Mouse (Mus musculus): ENCODE measurements around the gene Gm28048.

Gene Gm28048

DNA sequence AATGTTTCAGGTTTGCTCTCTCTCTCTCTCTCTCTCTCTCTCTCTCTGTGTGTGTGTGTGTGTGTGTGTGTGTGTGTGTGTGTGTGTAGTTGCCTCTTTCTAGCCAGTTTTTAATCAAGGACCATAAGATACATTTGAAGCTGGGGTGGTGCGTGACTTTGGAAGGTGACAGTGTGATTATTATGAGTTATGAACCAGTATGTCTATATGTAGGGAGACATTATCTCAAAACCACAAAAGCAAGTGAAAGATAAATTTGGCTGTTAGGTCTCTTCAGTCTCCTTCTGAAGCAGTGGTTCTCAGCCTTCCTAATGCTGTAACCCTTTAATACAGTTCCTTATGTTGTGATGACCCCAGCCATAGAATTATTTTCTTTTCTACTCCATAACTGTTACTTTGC lies 96.5 kb downstream of the Gm28048 start:
- no peak for DNase-seq (ENCODE audit: low read depth)

- no peak for DNase-seq (ENCODE audit: low read depth)
Observed at GRCm38 (mm10) chr11:22883676-22884075, 98.2 kb downstream of the Gm28048 start.

DNA sequence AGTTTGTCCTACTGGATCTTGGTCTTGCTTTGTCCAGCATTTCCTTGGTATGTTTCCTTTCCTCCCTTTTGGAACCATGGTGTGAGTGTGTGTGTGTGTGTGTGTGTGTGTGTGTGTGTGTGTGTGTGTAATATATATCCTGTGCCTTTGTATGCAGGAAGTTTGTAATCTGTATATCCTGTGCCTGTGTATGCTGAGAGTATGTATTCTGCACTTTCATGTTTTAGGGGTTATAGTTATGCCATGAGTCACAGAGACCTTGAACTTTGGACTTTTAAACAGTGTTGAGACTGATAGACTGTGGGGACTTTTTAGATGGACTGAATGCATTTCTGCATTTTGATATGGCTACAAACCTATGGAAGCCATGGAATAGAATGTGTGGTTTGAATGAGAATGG lies 99.0 kb downstream of the Gm28048 start:
- no peak for DNase-seq (ENCODE audit: low read depth)

DNA sequence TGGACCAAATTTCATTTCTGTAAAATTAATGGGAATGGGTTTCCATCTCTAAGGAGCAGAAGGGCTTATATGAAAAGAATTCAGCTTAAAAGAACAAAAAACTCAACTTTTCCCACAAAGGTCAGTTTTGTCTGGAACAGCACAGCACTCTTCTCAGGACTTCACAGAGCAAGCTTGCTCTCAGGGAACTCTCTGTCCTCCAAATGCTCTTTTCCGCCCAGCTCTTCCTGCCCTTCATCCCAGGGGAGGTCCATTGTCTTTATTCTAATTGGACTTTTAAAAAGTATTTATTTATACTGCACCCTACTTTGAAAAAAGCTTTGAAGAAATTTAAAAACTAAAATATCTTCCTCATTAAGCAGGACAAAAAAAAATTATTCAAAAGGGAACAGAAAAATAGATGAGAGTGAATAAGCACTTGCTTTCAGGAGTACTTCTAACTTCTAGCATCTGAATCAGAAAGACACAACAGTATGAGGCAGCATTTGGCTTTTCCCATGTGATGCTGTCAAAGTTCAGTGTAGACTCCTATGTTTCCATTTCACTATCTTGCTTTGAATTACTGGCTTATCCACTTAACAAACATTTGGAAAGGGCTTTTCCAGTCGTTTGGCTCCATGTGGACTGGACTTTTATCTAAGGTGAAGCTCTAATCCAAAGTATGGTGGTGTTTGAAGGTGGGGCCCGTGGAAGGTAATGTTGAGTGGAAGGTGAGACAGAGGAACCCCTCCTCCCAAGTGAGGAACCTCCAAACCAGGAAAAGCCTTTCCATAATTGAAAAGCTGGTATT lies 101.3 kb downstream of the Gm28048 start:
- DNase-seq (ENCODE audit: low read depth), result no peak

- DNase-seq (ENCODE audit: low read depth), result no peak
Observed at GRCm38 (mm10) chr11:22879645-22880044, 102.2 kb downstream of the Gm28048 start.

GRCm38 (mm10) chr11:22876680-22877330 lies 105.1 kb downstream of the Gm28048 start:
- DNase-seq (ENCODE audit: low read depth), result no peak

- no peak for DNase-seq (ENCODE audit: low read depth)
Observed at GRCm38 (mm10) chr11:22875279-22875678, 106.6 kb downstream of the Gm28048 start.

DNA sequence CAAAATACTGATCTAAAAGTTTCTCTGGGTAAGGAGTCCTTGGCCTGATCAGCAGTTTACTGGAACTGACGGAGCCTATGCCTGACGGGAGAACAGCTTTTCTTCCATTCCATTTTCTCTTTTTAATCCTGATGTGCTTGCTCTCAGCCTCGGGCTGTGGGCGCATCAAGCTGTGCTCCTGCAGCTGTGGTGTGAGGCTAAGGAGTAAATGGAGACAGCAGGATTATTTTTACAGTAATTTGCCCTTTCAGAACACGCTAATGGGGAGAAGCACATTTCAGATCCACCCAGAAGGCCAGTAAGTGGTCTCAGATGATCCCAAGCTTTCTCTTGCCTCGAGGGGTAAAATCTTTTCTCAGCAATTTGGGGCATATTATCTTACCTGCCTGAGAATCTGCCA lies 107.1 kb downstream of the Gm28048 start:
- no peak for DNase-seq (ENCODE audit: low read depth)

DNA sequence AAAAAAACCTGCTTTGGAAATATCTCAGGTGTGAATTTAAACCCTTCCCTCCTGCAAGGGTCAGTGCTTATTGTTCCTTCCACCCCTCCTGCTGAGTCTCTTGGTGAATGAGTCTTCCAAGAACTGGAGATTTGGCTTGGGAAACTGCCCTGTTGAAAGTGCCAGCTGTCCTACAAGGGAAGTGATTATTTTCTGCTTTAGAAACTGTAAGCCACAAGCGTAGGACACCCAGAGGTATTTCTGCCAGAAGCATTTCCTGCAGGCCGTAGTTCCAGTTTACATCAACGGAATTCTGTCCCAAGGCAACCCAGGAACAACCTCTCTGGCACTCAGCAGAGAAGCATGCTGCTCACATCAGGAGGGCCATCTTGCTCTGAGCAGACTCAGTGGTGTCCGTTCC lies 108.5 kb downstream of the Gm28048 start:
- peak; percentile 19 for DNase-seq (ENCODE audit: low read depth)

DNA sequence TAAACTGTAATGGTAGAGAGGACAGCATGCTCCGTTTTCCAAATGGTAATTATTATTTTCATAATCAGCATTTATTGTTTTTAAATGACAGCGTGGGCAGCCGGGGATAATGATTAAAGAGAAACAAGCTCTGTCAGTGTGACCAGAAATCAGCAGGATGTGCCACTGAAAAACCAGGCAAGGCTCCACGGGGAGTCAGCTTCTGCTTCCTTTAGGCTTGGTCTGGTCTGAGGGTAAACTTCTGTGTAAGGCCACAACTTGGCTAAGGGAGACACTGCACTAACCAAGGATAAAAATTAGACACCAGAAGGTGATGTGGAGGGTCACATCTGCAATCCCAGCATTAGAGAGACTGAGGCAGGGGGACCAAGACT lies 109.6 kb downstream of the Gm28048 start:
- no peak for DNase-seq (ENCODE audit: low read depth)

DNA sequence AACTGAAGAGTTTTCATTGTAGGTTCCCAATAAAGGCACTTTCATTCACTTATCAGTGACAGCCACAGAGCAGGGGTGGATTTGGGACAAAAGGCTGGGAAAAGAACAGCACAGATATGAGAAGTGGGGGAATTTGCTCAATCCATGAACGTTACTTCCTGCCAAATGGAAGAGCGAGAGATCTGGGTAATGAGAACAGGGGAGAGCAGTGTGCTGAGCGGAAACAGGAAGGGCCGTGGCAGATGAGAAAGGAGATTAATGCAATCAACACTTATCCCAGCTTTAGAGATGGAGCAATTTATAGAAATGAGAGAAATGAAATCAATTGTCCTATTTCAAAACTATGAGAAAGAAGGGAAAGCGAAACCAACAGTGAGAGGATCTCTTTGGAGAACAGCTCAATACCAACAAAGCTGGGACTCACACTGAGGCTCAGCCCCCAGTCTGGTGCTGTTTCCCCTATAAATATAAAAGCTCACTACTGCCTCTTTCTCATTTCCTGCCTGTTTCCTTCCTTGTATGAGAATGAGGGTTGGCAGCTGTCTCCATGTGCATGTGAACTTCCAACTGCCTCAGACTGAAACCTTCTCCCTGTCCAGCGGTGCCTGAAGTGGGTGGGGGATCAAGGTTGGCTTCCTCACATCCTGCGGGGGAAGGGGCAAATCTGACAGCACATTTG lies 110.1 kb downstream of the Gm28048 start:
- DNase-seq (ENCODE audit: low read depth), result no peak

DNA sequence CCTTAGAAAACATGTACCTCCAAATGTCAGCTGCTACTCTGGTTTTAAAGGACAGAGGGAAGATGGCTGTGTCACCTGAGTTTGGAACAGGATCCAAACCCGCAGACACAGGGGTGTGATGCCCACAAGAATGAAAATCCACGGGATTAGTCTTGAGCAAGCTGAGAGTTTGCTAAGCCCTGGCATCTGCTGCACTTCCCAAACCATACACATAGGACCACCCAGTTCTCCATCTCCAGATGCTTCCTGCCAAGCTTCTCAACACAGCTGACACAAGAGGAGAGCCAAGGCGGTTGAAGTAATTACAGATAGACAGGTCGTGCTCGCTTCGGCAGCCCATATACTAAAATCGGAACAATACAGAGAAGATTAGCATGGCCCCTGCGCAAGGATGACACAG lies 113.3 kb downstream of the Gm28048 start:
- DNase-seq (ENCODE audit: low read depth), result no peak

- no peak for DNase-seq (ENCODE audit: low read depth)
Observed at GRCm38 (mm10) chr11:22867691-22868090, 114.2 kb downstream of the Gm28048 start.

DNA sequence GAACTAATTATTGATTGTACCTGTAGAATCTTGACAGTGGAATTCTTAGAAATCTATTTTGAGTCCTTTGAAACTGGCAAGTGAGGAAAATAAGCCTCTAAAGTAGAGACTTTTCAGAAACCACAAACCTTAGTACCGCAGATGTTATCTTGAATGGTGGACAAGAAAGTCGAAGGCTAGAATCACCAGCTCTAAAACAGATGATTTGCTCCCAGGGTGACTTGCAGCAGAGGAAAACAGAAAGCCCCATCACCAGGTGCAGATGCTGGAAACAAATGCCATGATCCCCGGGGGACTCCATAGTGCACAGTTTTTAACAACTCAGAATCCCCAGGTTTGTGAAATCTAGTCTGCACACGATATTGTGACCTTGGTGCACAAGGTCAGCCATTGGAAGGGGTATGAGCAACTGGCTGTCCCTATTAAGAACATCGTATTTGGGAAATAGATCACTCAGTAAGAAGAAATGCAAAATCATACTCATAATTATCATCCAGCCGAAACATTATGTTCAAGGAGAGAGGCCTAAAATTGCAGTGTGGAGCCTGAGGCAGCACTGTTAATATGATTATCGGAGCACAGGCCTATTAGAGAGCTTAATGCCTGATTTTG lies 116.1 kb downstream of the Gm28048 start:
- no peak for DNase-seq (ENCODE audit: low read depth)

- no peak for DNase-seq (ENCODE audit: low read depth)
Observed at GRCm38 (mm10) chr11:22864305-22865060, 117.4 kb downstream of the Gm28048 start.

DNA sequence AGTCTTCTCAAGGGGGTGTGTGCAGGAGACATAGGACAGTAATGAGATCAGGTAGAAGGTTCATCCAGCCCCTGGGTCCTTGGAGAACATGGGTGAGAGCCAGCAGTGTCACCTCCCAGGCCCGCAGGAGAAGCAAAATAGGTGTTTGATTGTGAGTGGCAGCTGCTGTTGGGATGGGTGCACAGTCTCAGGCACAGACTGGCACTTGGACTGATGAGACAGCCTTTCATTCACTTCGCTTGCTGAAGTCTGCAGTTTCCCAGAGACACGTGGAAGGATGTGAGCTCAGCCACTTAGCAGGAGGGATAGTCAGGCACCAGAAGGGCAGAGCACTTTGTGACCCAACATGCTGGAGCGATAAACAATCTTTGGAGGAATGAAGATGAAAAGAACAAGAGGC lies 118.3 kb downstream of the Gm28048 start:
- no peak for DNase-seq (ENCODE audit: low read depth)

- no peak for DNase-seq (ENCODE audit: low read depth)
Observed at GRCm38 (mm10) chr11:22861315-22861714, 120.6 kb downstream of the Gm28048 start.

DNA sequence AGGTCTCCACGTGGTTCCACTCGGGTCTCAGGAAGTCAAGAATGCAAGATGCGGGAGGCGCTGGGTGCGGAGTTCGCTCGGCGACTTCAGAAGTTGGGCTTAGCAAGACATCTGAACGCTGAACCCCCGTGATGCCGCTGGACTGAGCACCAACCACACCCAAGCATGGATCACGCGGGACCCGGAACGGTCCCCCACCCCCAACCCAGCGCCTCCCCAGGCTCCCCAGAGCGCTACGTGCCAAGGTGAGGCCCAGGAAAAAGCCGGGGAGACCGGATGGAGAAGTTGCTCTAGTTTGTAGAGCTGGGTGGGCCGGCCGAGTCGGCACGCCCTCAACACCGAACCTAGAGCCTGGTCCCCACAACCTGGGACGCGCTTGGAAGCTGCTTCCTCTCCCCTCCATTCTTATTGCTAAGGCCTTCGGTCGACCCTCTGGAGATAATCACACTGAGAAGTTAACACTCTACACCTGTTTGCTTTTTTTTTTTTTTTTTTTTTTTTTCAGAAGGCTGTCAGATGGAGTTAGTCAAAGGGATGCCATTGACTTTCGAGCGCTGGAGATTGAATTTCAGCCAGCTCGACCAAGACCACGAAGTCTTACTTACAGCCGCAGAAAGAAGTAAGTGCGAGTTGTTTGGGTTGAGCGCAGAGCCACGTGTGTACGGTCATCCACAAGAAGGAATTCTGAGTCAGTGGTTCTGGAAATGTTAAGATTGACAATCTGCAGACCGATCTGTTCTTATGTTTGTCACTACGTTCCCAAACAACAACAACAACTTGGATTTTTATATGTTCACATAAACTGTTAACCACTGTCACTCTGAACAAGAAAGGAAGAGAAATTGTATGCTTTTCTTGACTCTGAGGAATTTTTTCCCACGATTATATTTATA lies 121.3 kb downstream of the Gm28048 start, which contains the start of gene B3gnt2:
B3gnt2 (minus strand) TSS at position 627 of the 893 bp plus-strand sequence.
- DNase-seq (ENCODE audit: low read depth), result no peak

- DNase-seq (ENCODE audit: low read depth), result peak; percentile 72
Observed at GRCm38 (mm10) chr11:22859633-22860334, 122.1 kb downstream of the Gm28048 start.

- DNase-seq (ENCODE audit: low read depth), result no peak
Observed at GRCm38 (mm10) chr11:22859301-22859632, 122.6 kb downstream of the Gm28048 start.

Data from fibroblast of lung, adult 2 months (primary cell).